Mouse (Mus musculus): ENCODE data around the gene Parp11. TPM values are rescaled to one million over a fixed set of nuclear protein-coding genes. Genes with fewer than 3 reads are reported as not detected.

Parp11 gene
- polyA plus RNA-seq, 1 experiment from 2014 or later: 75.0 TPM

DNA sequence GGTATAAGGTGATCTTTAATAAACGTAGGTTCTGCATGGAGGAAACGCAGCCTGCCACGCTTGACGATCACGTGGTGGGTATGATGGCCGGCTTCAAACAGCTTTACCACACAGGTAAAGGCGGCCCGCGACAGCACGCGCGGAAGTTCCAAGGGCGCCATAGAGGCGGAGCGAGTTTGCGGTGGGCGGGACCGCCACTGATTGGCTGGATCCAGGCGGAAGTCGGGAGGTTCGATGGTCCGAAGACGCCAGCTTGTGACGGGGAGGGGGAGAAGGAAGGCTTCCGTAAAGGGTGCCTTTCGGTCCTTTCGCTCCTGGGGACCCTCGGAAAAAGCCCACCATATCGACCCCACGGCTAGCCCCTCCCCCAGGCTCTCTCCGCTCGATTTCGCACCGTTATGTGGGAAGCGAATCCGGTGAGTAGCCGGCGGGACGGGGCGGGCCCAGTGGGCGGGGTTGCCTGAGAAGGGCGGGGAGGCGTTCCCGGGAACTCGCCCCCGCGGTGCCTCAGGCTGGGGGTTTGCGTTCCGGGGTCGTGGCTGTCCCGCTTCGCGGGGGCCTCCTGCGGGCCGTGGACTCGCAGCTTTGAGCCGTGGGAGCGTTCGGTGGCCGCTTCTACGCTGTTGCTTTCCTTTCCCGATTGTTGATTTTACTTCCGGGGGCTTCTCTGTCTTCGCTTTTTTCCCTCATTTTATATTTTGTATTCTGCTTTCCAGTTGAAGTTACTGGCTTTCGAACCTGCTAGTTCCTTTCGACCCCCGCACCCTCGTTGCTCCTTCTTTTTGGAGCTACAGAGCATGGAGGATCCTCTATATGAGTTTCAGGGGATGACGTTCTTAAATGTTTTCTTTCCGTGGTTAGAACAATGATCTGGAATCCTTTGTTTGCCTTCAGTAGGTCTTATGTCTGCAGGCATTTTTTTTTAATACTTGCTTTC, 7.0 kb downstream of the Parp11 start:
- peak overlapping the region; percentile 94 for H3K27ac ChIP-seq (replicated peaks)
- H3K27me3 ChIP-seq: no peaks in the 10 kb centered on the region
- peak overlapping the region; percentile 66 for H3K4me3 ChIP-seq
- no peaks in the 10 kb centered on the region for H3K9me3 ChIP-seq
- peak overlapping the region; percentile 75 for H3K9ac ChIP-seq
- H3K4me1 ChIP-seq (replicated peaks): peaks cover 13% of the 10 kb centered on the region
- WGBS: under 1% methylated on average over 70 of the region's 70 CpGs
- peak; percentile 98 for ATAC-seq (ENCODE audit: low FRiP score, low read depth)
- H3K4me2 ChIP-seq: peak overlapping the region; percentile 63
- no peaks in the 10 kb centered on the region for H3K36me3 ChIP-seq

DNA sequence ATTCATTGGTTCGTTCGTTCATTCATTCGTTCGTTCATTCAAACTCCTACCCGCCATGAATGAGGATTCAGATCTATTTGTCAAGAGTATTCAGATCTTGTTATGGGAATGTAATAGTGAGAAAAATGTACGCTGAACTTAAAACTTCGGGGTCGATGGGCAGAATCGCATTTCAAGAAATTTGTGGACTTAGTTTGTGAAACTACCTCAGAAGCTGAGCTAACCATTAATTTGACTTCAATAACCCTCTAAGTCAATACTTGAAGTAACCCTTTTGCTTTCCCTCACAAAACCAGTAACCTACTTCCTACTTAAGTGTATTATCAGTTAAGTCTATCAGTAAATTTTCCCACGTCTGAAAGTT, 7.7 kb downstream of the Parp11 start:
- ATAC-seq (ENCODE audit: low FRiP score, low read depth): no peak
- Histone ChIP-seq H3K36me3 (no peaks in the 10 kb centered on the region), H3K27me3 (no peaks in the 10 kb centered on the region), H3K9ac (peak overlapping the region; percentile 75), H3K4me2 (peak overlapping the region; percentile 63), H3K9me3 (no peaks in the 10 kb centered on the region), H3K4me1 (replicated peaks) (peaks cover 13% of the 10 kb centered on the region), H3K27ac (replicated peaks) (peak overlapping the region; percentile 94), H3K4me3 (peak overlapping the region; percentile 66)
- 39% methylated on average over 10 of the region's 10 CpGs for WGBS

DNA sequence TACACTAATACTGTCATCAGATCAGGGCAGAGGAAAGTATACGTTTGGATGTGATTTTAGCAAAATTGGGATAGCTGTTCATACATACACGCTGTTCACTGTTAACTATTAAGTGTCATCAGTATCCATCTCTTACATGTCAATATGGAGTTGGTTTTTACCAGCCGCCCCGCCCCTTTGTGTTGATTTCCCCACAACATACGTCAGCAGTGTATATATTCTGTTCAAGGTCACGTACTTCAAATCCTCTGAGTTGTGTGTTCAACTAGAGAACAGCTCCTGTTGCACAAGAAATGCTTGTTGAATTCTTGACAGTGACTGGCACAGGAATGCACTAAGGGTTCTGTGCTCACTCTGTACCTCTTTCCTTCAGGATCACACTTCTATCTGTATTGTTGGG, 8.2 kb downstream of the Parp11 start:
- Histone ChIP-seq H3K27ac (replicated peaks) (no peak overlapping the region), H3K9me3 (no peaks in the 10 kb centered on the region), H3K4me1 (replicated peaks) (peaks cover 13% of the 10 kb centered on the region), H3K4me2 (peak overlapping the region; percentile 63), H3K27me3 (no peaks in the 10 kb centered on the region), H3K9ac (no peak overlapping the region), H3K4me3 (peak overlapping the region; percentile 66), H3K36me3 (no peaks in the 10 kb centered on the region)
- ATAC-seq (ENCODE audit: low FRiP score, low read depth): no peak
- WGBS: 88% methylated on average over 6 of the region's 6 CpGs

DNA sequence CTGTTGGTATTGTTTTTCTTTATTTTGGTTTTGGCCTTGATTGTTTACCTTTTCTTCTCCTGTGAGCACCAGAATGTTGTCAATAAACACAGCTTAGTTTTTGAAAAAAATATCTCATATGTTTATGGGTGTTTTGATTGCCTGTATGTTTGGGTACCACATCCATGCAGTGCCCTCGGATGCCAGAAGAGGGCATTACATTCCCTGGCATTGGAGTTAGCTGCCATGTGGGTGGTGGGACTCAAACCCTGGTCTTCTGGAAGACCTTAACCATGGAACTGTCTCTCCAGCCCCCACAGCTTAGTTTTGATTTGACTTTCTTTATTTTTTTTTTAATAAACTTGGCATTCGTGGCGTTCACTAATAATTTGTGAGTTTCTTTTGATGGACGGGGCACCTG, 8.8 kb downstream of the Parp11 start:
- H3K9me3 ChIP-seq: no peaks in the 10 kb centered on the region
- H3K36me3 ChIP-seq: no peaks in the 10 kb centered on the region
- 96% methylated on average over 4 of the region's 4 CpGs for WGBS
- H3K4me2 ChIP-seq: peak overlapping the region; percentile 63; the same call in 1 of the 2 replicates
- no peak overlapping the region for H3K27ac ChIP-seq (replicated peaks)
- H3K27me3 ChIP-seq: no peaks in the 10 kb centered on the region
- ATAC-seq (ENCODE audit: low FRiP score, low read depth): no peak
- H3K4me3 ChIP-seq: no peak overlapping the region
- H3K4me1 ChIP-seq (replicated peaks): peaks cover 13% of the 10 kb centered on the region
- no peak overlapping the region for H3K9ac ChIP-seq

DNA sequence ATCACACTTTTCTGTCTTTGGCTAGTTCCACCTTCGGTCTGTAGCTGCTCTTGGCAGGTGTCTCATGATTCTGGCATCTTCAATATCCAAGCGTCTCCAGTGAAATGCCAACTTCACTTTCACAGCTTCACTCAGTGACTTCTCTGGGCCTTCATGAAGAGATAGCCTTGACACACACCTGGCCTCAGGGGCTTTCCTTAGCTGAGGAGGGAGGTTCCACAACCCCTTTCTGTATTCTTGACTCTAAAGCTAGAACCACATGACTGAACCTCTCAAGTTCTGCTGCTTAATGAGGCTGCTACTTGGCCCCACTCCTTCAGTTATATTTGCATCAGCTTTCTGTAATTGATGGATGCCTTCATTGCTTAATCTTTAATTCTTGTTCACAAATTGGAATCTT, 10.1 kb downstream of the Parp11 start:
- peaks cover 13% of the 10 kb centered on the region for H3K4me1 ChIP-seq (replicated peaks)
- no peaks in the 10 kb centered on the region for H3K36me3 ChIP-seq
- ATAC-seq (ENCODE audit: low FRiP score, low read depth): no peak
- no peak overlapping the region for H3K9ac ChIP-seq
- no peak overlapping the region for H3K27ac ChIP-seq (replicated peaks)
- H3K27me3 ChIP-seq: no peaks in the 10 kb centered on the region
- no peaks in the 10 kb centered on the region for H3K9me3 ChIP-seq
- H3K4me2 ChIP-seq: no peak overlapping the region
- no peak overlapping the region for H3K4me3 ChIP-seq
- WGBS: 98% methylated on average over 2 of the region's 2 CpGs

DNA sequence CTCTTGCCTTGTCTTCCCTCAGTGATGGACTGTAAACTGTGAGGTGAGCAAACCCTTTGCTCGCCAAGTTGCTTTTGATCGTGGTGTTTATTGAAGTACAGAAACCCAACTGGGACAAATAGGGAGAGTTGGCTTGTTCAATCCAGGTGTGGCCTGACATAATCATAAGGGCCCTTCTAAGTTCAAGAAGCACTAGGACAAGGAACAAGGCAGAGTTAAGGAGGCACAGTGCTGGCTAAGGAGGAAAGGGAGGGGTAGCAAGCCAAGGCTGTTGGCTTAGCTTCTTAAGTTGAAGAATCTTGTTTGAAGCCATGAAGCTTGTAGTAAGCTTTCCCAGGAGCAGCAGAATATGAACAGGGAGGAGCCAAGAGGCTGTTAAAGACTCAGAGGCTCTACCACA, 13.1 kb downstream of the Parp11 start:
- Histone ChIP-seq H3K4me1 (replicated peaks) (peaks cover 14% of the 10 kb centered on the region), H3K4me3 (no peak overlapping the region), H3K9me3 (no peaks in the 10 kb centered on the region), H3K9ac (no peak overlapping the region), H3K4me2 (no peak overlapping the region), H3K36me3 (no peaks in the 10 kb centered on the region), H3K27me3 (no peaks in the 10 kb centered on the region), H3K27ac (replicated peaks) (no peak overlapping the region)
- no peak for ATAC-seq (ENCODE audit: low FRiP score, low read depth)
- WGBS: 97% methylated on average over 2 of the region's 2 CpGs

DNA sequence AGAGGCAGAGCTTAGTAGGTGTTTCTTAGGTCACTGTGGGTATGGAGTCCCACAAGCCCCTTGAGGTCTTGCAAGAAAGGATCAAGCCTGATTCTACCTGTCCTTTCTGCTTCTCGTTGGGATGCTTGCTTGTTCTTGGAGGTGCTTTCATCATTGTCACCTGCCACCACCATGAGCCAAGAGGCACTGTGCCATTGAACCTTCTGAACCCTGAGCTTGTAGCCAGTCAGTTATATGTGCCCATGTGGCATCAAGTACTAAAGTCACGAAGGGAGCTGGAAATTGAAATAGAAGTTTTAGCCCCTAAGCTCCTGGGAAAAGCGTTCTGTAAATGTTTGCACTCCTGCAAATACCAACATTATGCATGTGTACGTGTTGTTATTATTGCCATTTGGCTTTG, 14.9 kb downstream of the Parp11 start:
- no peak for ATAC-seq (ENCODE audit: low FRiP score, low read depth)
- Histone ChIP-seq H3K9me3 (no peaks in the 10 kb centered on the region), H3K4me3 (no peak overlapping the region), H3K27me3 (no peaks in the 10 kb centered on the region), H3K4me1 (replicated peaks) (peaks cover 11% of the 10 kb centered on the region; the same call in 1 of the 2 replicates), H3K36me3 (no peaks in the 10 kb centered on the region), H3K4me2 (no peak overlapping the region), H3K27ac (replicated peaks) (no peak overlapping the region), H3K9ac (no peak overlapping the region)
- WGBS: 91% methylated on average over 4 of the region's 4 CpGs

DNA sequence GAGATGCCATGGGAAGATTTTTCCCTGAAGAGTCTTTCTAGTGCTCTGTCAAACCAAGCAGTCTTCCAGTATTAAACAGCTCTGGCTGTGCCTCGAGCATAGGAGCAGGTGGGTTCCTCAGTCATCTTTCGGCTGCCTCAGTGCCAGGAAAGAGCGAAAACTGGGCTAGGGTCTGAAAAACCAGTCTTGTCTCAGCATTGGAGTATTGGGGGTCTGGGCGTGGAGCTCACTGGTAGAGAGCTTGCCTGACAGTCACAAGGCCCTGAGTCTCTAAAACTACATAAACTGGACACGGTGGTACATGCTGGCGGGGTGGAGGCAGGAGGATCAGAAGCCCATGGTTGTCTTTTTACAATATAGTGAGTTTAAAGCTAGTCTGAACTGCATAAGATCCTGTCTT, 15.6 kb downstream of the Parp11 start:
- Histone ChIP-seq H3K27ac (replicated peaks) (no peak overlapping the region), H3K27me3 (no peaks in the 10 kb centered on the region), H3K9me3 (no peaks in the 10 kb centered on the region), H3K4me1 (replicated peaks) (peaks cover 19% of the 10 kb centered on the region), H3K9ac (no peak overlapping the region), H3K4me3 (no peak overlapping the region), H3K4me2 (no peak overlapping the region), H3K36me3 (no peaks in the 10 kb centered on the region)
- 93% methylated on average over 6 of the region's 6 CpGs for WGBS
- ATAC-seq (ENCODE audit: low FRiP score, low read depth): no peak

DNA sequence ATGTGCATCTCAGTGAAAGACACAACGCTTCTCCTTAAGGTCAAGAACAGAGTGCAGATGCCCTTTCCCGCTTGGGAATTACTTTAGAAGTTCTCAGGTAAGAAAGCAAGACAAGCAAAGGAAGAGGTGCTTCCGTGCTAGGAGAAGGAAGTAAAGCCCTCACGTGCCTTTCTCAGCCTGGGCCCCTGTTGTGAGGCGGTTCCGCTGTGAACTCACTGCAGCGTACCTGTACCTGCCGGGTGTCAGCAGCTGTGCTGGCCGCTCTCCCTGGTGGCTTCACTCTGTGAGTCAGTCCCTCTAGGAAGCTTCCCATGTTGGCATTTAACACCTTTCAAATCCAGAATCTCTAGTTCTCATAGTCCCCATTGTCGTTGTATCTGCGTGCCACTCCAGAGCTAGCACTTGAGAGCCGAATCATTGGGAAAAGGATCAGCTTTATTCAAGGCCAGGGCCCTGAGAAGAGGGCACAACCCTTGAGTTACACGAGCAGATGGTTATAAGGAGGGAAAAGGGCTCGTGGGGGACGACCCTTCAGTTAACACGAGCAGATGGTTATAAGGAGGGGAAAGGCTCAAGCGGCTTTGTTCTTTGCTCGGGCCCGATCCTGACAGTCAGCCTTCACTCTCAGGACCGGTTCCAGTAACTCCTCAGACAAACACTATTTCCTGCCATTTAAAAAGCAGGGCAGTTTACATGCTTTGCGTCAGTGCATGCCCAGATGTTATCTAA, 16.8 kb downstream of the Parp11 start:
- H3K36me3 ChIP-seq: no peaks in the 10 kb centered on the region
- no peak overlapping the region for H3K9ac ChIP-seq
- 55% methylated on average over 21 of the region's 21 CpGs for WGBS
- ATAC-seq (ENCODE audit: low FRiP score, low read depth): no peak
- H3K27ac ChIP-seq (replicated peaks): no peak overlapping the region
- H3K4me3 ChIP-seq: no peak overlapping the region
- no peaks in the 10 kb centered on the region for H3K9me3 ChIP-seq
- H3K4me2 ChIP-seq: no peak overlapping the region
- peaks cover 19% of the 10 kb centered on the region for H3K4me1 ChIP-seq (replicated peaks)
- no peaks in the 10 kb centered on the region for H3K27me3 ChIP-seq

DNA sequence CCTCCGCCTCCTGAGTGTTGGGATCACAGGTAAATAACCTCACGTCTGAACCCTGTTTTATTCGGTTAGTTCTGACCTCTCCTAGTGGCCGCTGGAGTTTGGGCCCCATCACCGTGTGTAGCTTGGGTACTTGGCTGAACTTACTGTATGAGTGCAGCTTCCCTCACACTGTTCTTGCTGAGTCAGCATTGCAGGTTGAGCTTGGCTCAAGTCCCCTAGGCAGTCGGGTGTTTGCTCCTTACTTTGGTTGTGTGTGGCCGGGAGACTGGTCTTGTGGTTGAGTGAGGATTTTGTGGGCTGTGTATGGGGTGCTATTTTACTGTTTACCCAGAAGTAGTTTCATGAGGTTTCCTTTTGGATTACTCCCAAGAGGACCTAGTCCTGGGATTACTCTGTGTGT, 17.9 kb downstream of the Parp11 start:
- H3K9me3 ChIP-seq: no peaks in the 10 kb centered on the region
- no peak overlapping the region for H3K9ac ChIP-seq
- peaks cover 19% of the 10 kb centered on the region for H3K4me1 ChIP-seq (replicated peaks)
- 93% methylated on average over 7 of the region's 7 CpGs for WGBS
- H3K4me3 ChIP-seq: no peak overlapping the region
- no peak for ATAC-seq (ENCODE audit: low FRiP score, low read depth)
- H3K27me3 ChIP-seq: no peaks in the 10 kb centered on the region
- no peak overlapping the region for H3K4me2 ChIP-seq
- no peak overlapping the region for H3K27ac ChIP-seq (replicated peaks)
- H3K36me3 ChIP-seq: no peaks in the 10 kb centered on the region

DNA sequence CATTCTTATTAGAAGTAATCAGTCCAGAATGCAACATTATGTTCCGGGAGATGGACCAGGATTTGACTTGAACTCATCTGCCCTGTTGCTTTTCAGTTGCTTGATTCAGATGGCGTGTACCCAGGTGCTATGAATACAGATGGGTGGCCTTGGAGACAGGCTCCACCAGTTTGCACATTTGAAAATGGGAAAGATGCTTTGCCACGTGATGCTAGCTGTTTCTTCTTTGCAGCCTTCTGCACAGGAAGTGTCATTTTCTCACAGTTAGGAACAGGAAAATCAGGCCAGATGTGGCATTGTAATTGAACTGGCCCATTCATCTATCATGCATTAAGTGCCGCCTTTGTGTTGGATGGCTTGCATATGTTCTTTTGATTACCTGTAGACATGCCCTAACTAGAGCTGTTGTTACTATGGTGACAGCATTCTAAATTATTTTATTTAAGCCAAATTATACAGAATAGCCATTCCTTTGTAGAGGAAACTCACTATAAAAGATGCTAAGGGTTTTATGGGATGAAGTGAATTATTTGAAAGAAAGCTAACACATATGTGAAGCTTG, 20.2 kb downstream of the Parp11 start:
- ATAC-seq (ENCODE audit: low FRiP score, low read depth): peak; percentile 50; the same call in 1 of the 2 replicates
- 46% methylated on average over 4 of the region's 4 CpGs for WGBS
- Histone ChIP-seq H3K36me3 (peaks cover 14% of the 10 kb centered on the region; the same call in 1 of the 2 replicates), H3K9ac (no peak overlapping the region), H3K27ac (replicated peaks) (peak overlapping the region; percentile 48), H3K9me3 (no peaks in the 10 kb centered on the region), H3K4me3 (no peak overlapping the region), H3K4me1 (replicated peaks) (peaks cover 19% of the 10 kb centered on the region), H3K4me2 (no peak overlapping the region), H3K27me3 (no peaks in the 10 kb centered on the region)

DNA sequence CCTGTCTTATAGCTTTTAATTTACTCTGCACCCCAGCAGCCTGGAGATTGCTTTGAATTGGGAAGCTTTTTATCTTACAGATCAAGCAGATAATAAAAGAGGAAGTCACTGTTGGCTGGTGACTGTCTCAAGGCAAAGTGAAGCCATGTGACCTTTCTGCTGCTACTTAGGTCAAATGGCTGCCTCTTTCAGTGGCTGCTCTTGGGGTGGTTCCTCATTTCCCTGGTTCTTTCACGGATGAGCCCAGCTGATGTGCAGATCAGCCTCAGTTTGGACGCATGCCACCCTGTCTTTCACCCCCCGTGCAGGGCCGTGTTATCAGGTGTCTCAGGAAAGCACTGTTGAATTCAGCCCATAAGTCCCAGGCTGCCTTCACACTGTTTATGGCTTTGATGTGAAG, 25.4 kb downstream of the Parp11 start:
- ATAC-seq (ENCODE audit: low FRiP score, low read depth): no peak
- H3K27me3 ChIP-seq: no peaks in the 10 kb centered on the region
- H3K9me3 ChIP-seq: no peaks in the 10 kb centered on the region
- no peak overlapping the region for H3K4me3 ChIP-seq
- H3K36me3 ChIP-seq: peaks cover 30% of the 10 kb centered on the region
- no peak overlapping the region for H3K9ac ChIP-seq
- H3K4me2 ChIP-seq: no peak overlapping the region
- WGBS: 80% methylated on average over 4 of the region's 4 CpGs
- H3K27ac ChIP-seq (replicated peaks): no peak overlapping the region
- H3K4me1 ChIP-seq (replicated peaks): peaks cover 2% of the 10 kb centered on the region; the same call in 1 of the 2 replicates

Data from hindbrain, embryonic 15.5 days (tissue).